Mouse (Mus musculus) hindbrain, postnatal 0 days (tissue): Measurements from ENCODE around the gene Nudt16l1. TPM values are rescaled to one million over a fixed set of nuclear protein-coding genes. Genes with fewer than 3 reads are reported as not detected.

Experiments
- ATAC-seq: fragments of 200-750 bp; cut with Nextera tagmentation; 2 replicates; pipeline ENCODE4 v1.8.0; 2017; ENCODE audit warnings: mild to moderate bottlenecking, moderate TSS enrichment, moderate library complexity
- DNase-seq: peaks from one replicate; pipeline ENCODE4 v3.0.0-alpha.2; 2015; ENCODE audit warnings: low spot score
- H3K27ac ChIP-seq: fragments of 300-500 bp; sonication (generic); 2 replicates; pipeline ENCODE4 v1.5.1; 2014; ENCODE audit warnings: mild to moderate bottlenecking
- H3K27me3 ChIP-seq: fragments of 300-500 bp; sonication (generic); 2 replicates; pipeline ENCODE4 v1.6.1; 2014; ENCODE audit warnings: low read length, mixed read lengths; ENCODE audit not compliant: insufficient read depth
- H3K36me3 ChIP-seq: fragments of 300-500 bp; sonication (generic); 2 replicates; pipeline ENCODE4 v1.6.1; 2014; ENCODE audit warnings: low read length, mixed read lengths; ENCODE audit not compliant: insufficient read depth
- H3K4me1 ChIP-seq: fragments of 300-500 bp; sonication (generic); 2 replicates; pipeline ENCODE4 v1.6.1; 2014; ENCODE audit warnings: antibody characterized with exemption, low read length, mixed read lengths; ENCODE audit not compliant: insufficient read depth
- H3K4me2 ChIP-seq: fragments of 300-500 bp; sonication (generic); 2 replicates; pipeline ENCODE4 v1.6.1; 2014; ENCODE audit warnings: low read depth, mild to moderate bottlenecking, low read length, moderate library complexity, mixed read lengths
- H3K4me3 ChIP-seq: fragments of 300-500 bp; sonication (generic); 2 replicates; pipeline ENCODE4 v1.5.1; 2014; ENCODE audit warnings: low read length
- H3K9ac ChIP-seq: fragments of 300-500 bp; sonication (generic); replicated peaks from 2 replicates; pipeline ENCODE4 v1.6.1; 2014; ENCODE audit warnings: mild to moderate bottlenecking, low read length, moderate library complexity, mixed read lengths
- H3K9me3 ChIP-seq: fragments of 300-500 bp; sonication (generic); 2 replicates; pipeline ENCODE4 v1.6.1; 2016; ENCODE audit warnings: low read length, mixed read lengths
- CTCF ChIP-seq: IDR thresholded peaks from 2 replicates; pipeline ENCODE4 v1.5.1; 2016; ENCODE audit warnings: antibody characterized with exemption, control low read depth, low read depth
- WGBS: fragments of 180-500 bp; shearing (Covaris S2); extraction: QIAGEN DNeasy Blood & Tissue Kit; methylation state at CpG from one replicate; pipeline ENCODE4 v1.1.7; 2014; 5-methylcytosine and 5-hydroxymethylcytosine counted together
- polyA plus RNA-seq: library from polyadenylated mRNA; unstranded; fragments of >200 nt; fragmentation: Nextera tagmentation; extraction: Ambion mirVana; gene quantifications from 2 replicates; pipeline ENCODE4 v1.2.1, GENCODE M21; 2015
- total RNA-seq: library from RNA; depleted of rRNA; stranded (reverse); fragments of >200 nt; gene quantifications from 2 replicates; pipeline ENCODE4 v1.2.3, GENCODE M21; 2014

The Nudt16l1 gene
- total and polyA plus RNA-seq, 2 experiments from 2014 or later = 43.0 to 119 TPM

DNA sequence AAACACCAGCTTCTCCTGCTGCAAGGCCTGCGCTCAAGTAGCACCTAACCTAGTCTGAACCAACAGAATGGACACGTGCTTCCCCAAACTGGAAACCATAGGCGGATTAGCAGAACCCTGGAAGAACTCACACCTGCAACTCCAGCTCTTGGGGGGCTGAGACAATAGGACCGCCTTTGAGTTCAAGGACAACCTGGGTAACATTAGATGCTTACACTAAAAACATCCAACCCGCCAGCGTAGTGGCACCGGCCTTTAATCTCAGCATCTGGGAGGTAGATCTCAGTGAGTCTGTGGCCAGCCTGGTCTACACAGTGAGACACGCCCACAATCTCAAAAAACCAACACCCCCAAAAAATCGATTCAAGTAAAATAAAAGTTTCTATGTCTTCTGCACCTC is 24.8 kb downstream of the Nudt16l1 start:
- no peaks in the 10 kb centered on the region for H3K36me3 ChIP-seq
- H3K27me3 ChIP-seq = no peaks in the 10 kb centered on the region
- H3K9me3 ChIP-seq = no peaks in the 10 kb centered on the region
- peak overlapping the region; percentile 63 for H3K4me2 ChIP-seq
- H3K9ac ChIP-seq = peak overlapping the region; percentile 74
- H3K4me1 ChIP-seq = peaks cover 14% of the 10 kb centered on the region; the same call in 1 of the 2 replicates
- no peak for TF ChIP-seq CTCF
- ATAC-seq (no peak), DNase-seq (no peak)
- H3K4me3 ChIP-seq = peak overlapping the region; percentile 73
- H3K27ac ChIP-seq = peak overlapping the region; percentile 88; the same call in 1 of the 2 replicates
- WGBS = 50% methylated on average over 9 of the region's 9 CpGs

DNA sequence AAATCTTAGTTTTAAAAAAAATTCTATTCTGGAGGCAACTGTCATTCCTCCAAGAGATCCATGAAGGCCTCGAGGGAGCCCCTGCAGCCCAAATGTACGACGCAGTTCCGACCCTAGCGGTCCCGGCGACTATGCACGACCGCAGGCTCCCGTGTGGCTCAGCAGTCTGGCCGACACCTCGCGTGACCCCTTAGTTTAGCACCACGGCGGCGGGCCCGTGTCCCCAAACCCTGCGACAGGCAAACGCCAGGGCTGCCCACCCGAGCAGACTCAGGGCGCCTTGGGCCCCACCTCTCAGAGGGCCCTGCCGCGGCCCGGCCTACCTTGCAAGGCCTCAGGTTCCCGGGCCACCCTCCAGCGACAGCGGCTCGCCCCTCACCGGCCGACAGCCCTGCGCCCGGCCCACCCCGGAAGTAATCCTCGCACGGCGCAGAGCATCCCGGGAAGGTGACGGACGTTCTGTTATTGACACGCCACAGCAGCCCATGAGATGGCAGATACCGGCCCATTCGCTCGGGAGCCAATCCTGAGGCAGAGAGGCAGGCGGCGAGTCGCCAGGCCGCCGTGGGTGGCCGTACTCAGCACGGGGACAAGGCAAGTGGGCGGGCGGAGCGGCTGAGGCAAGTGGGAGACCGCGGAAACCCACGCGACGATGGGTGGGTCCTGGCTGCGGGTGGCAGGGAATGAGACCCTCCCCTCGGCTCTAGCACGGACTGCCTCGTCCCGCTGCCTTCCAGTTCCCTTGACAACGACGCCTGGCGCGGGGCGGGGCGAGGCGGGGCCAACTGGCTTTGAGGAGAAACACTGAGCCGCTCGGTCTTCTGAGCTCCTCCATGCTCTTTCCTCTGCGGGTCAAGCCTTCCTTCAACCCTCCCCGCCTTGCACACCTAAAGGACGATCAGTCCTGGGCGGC is 25.5 kb downstream of the Nudt16l1 start, which contains the start of gene Anks3:
Gene Anks3 (minus strand): TSS at position 409 of the 913 bp plus-strand sequence.
- DNase-seq (peak; percentile 99), ATAC-seq (peak; percentile 99)
- WGBS = under 1% methylated on average over 69 of the region's 76 CpGs
- TF ChIP-seq CTCF = peak; percentile 16; the same call in 1 of the 2 replicates
- Histone ChIP-seq H3K4me2 (peak within 1 kb of the TSS; percentile 63), H3K9ac (peak within 1 kb of the TSS; percentile 74), H3K9me3 (no peaks in the 10 kb centered on the region), H3K36me3 (no peaks in the 10 kb centered on the region), H3K27ac (peak within 1 kb of the TSS; percentile 88), H3K4me3 (peak within 1 kb of the TSS; percentile 73), H3K27me3 (no peaks in the 10 kb centered on the region), H3K4me1 (peaks cover 14% of the 10 kb centered on the region; the same call in 1 of the 2 replicates)

DNA sequence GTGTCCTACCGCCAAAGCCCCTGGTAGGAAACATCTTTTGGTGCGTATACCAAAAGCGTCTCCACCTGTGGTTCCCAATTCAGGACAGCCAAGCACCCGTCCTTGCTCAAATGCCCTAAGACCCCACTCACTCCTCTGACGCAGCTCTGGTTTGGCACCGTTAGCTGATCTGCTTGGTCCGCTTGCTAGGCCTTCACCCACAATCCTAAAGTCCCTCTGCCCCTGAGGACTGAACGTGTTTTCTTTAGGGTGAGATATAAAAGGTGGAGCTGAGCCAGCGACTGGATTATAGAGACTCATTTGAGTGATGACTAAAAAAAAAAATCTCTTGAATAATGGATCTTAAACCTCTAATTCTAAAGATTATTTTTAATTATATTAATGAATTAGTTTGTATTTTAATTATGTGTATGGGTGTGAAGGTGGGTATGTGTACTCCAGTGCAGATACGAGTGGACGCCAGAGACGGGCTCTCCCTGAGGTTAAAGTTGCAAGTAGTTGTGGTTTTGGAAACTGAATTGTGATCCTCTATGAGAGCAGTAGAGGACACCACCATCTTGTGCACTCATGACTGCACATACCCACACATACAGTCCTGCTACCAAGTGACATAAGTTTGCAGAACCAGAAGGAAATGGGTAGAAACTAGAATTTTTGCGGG is 26.3 kb downstream of the Nudt16l1 start:
- Histone ChIP-seq H3K36me3 (no peaks in the 10 kb centered on the region), H3K9me3 (no peaks in the 10 kb centered on the region)
- peak; percentile 46 for DNase-seq

DNA sequence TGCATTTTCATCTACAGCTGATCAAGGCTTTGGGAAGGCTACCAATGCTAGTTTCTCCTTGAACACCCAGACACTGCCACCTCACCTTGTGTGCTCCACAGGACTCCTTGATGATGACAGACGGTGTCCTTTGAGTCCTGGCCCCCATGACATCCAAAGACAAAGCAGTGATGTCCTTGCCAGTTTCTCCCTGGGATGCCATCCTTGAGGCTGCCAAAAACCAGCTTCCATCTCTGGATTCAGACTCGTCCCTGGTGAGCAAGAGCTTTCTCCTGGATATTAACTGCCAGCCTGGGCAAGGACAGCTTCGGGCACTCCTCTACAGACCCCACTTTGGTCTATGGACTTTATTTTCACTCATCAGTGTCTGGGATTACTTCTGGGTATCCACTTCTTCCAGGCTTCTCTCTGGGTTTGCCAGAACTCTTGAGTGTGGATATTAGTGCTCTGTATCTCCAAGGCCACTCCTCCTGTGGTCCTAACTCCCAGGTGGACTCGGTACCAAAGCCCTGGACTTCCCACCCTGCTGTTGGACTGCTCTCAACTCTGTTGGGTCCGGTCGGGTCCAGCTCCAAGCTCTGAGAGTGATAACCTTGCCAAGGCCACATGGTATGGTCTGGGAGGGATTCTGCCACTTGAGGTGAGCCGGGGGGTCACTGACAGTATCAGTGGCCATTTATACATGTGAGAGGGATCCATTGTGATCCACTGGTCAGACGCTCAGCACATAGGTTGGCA is 27.0 kb downstream of the Nudt16l1 start:
- TF ChIP-seq CTCF = no peak
- DNase-seq (no peak), ATAC-seq (no peak)
- H3K27me3 ChIP-seq = no peaks in the 10 kb centered on the region
- H3K27ac ChIP-seq = no peak overlapping the region; the same call in 1 of the 2 replicates
- H3K4me2 ChIP-seq = peak overlapping the region; percentile 63; the same call in 1 of the 2 replicates
- H3K9ac ChIP-seq = no peak overlapping the region
- H3K9me3 ChIP-seq = no peaks in the 10 kb centered on the region
- no peaks in the 10 kb centered on the region for H3K36me3 ChIP-seq
- no peak overlapping the region; the same call in 1 of the 2 replicates for H3K4me3 ChIP-seq
- WGBS = 80% methylated on average over 8 of the region's 8 CpGs
- H3K4me1 ChIP-seq = peaks cover 14% of the 10 kb centered on the region; the same call in 1 of the 2 replicates

More for the DNA sequence above, 26.3 kb downstream of the Nudt16l1 start:
- TF ChIP-seq CTCF = no peak
- H3K4me2 ChIP-seq = peak overlapping the region; percentile 63
- H3K4me1 ChIP-seq = peaks cover 14% of the 10 kb centered on the region; the same call in 1 of the 2 replicates
- 22% methylated on average over 13 of the region's 13 CpGs for WGBS
- H3K9ac ChIP-seq = peak overlapping the region; percentile 61
- H3K27me3 ChIP-seq = no peaks in the 10 kb centered on the region
- H3K27ac ChIP-seq = peak overlapping the region; percentile 88
- H3K4me3 ChIP-seq = peak overlapping the region; percentile 73
- peak; percentile 15 for ATAC-seq

DNA sequence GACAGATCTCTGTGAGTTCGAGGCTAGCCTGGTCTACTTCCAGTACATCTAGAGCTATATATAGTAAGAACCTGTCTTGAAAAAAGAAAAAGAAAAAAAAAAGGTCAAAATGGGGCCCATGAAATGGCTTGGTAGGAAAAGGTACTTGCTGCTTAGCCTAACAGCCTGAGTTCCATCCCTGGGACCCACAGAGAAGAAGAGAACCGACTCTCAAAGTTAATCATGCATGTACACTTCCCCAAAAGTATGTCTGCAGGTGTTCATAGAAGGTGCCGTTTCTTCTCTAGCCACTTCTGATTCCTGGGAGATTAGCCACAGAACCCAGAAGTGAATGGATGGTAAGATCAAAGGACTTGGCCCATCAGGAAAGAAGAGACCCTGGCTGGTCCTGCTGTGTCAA is 29.9 kb downstream of the Nudt16l1 start:
- DNase-seq (no peak), ATAC-seq (no peak)
- no peaks in the 10 kb centered on the region for H3K9me3 ChIP-seq
- H3K4me3 ChIP-seq = no peak overlapping the region
- H3K4me1 ChIP-seq = 0 out of 2 replicates have a peak, but pooled peaks cover 6% of the 10 kb centered on the region
- 78% methylated on average over 3 of the region's 3 CpGs for WGBS
- H3K9ac ChIP-seq = no peak overlapping the region
- no peaks in the 10 kb centered on the region for H3K27me3 ChIP-seq
- TF ChIP-seq CTCF = no peak
- no peak overlapping the region for H3K27ac ChIP-seq
- H3K4me2 ChIP-seq = no peak overlapping the region
- no peaks in the 10 kb centered on the region for H3K36me3 ChIP-seq
